ENCODE assay signal across 18 mouse cellular contexts in genomic region chr17:94001515-94001914, GRCm38 (mm10).
"Had no signal": no experiment of that assay in that cellular context is flagged by ENCODE, and none has a peak within 500 bp of the region (broad histone marks: within the 10 kb centered on the region; RNA-seq: fewer than 3 reads in every experiment).

No protein-coding gene starts in this region.

- H3K9me3 ChIP-seq: limb, embryonic 12.5 days; limb, embryonic 15.5 days; midbrain, embryonic 15.5 days had no signal

- DNase-seq: kidney, adult 18-20 months; kidney, adult 9 months; kidney, postnatal 14 days; layer of hippocampus, adult 9-11 months; left cerebral cortex, postnatal 4 days; liver, postnatal 0 days; lung, embryonic 14.5 days; thymus, adult 2 months; thymus, postnatal 25 days had no signal

- H3K27me3 ChIP-seq: limb, embryonic 12.5 days; limb, embryonic 15.5 days; midbrain, embryonic 15.5 days had no signal

- H3K4me3 ChIP-seq: layer of hippocampus, adult 2 months; limb, embryonic 12.5 days; limb, embryonic 15.5 days; midbrain, embryonic 15.5 days had no signal

- H3K4me1 ChIP-seq: limb, embryonic 12.5 days; limb, embryonic 15.5 days; midbrain, embryonic 15.5 days had no signal

- H3K4me2 ChIP-seq: limb, embryonic 12.5 days; limb, embryonic 15.5 days; liver, embryonic 11.5 days; lung, embryonic 14.5 days; midbrain, embryonic 15.5 days had no signal

- H3K27ac ChIP-seq: layer of hippocampus, adult 2 months; limb, embryonic 12.5 days; limb, embryonic 15.5 days; liver, embryonic 14.5 days; macrophage; midbrain, embryonic 15.5 days; stomach, postnatal 0 days had no signal

- ATAC-seq: liver, postnatal 0 days; lung, postnatal 0 days; midbrain, embryonic 15.5 days had no signal

- H3K9ac ChIP-seq: limb, embryonic 12.5 days; limb, embryonic 15.5 days; liver, embryonic 14.5 days; liver, postnatal 0 days; lung, embryonic 14.5 days; midbrain, embryonic 15.5 days had no signal

- H3K36me3 ChIP-seq: limb, embryonic 12.5 days; limb, embryonic 15.5 days; midbrain, embryonic 15.5 days had no signal
